Mouse (Mus musculus): ENCODE measurements around the gene Psenen.

Psenen gene

DNA sequence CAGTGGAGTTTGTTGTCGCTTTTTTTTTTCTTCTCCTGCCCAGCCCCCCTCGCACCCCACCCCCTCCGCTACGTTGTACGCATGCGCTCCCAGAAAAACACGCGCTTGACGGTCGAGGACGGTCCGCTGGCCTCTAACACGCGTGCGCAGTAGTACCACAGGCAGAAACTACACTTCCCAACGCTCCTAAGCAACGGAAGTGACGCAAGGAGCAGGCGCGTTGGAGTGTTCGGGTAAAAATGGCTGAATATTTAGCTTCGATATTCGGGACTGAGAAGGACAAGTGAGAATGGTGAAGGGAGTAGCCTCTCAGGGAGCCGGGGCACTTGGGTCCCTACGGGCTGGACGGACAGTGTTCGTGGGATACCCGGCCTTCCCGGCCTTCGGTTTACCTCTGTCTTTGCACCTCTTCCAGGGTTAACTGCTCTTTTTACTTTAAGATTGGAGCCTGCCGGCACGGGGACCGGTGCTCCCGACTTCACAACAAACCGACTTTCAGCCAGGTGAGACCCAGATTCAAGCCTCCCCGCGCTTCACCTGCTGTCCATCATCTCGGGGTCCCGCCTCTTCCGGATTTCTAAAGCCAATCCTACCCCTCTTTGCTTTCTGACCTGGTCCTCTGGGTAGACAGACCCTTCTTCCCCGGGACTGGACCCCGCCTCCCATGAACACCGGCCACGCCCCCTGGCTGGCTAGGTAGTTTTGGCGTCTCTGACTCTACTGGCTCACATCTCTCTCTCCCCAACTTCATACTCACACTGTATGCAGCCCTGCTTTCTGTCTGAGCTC is at the start of gene Psenen, which contains the start of the genes U2af1l4 and Gm49396:
Gene Psenen (minus strand): TSS at position 511 of the 789 bp plus-strand sequence.
Gene U2af1l4 (plus strand): TSS at position 185 of the 789 bp plus-strand sequence.
Gene Gm49396 (plus strand): TSS at position 228 of the 789 bp plus-strand sequence.
- DNase-seq (ENCODE audit: low spot score), result peak; percentile 100

DNA sequence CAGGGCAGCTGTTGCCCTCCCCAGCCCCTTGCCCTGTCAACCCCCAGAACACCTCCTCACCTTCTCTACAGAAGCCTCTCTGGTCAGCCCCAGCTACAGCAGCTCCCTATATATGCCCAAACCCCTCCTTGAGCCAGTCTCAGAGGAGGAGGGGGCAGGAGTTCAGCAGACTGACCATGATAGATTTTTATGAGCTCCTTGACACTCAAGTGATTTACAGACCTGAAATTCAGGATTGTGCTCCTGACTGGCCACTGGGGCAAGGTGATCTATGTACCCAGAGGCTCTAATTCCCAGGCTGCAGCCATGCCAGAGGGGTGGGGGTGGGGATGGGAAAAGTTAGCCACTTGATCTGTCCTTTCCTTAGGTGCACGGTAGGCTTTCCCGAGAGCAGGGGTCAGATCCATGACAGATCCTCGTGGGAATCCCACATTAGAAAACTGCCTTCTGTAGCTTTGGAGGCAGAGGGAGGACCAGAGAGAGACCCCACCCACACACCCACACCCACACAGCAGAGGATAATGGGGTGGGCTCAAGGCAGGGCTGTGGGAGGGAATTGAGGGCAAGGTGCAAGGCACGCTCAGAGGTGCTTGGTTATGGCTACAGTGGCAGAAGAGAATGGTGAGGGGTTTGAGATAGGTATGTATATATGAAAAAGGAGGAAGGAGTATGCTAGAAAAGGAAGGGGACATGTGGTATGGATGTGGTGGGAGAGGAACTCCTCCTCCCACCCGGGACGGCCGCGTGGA is 49.4 kb upstream of the Psenen start, which contains the start of gene Upk1a:
Gene Upk1a (minus strand): TSS at position 194 of the 749 bp plus-strand sequence.
- DNase-seq (ENCODE audit: low spot score), result no peak

DNA sequence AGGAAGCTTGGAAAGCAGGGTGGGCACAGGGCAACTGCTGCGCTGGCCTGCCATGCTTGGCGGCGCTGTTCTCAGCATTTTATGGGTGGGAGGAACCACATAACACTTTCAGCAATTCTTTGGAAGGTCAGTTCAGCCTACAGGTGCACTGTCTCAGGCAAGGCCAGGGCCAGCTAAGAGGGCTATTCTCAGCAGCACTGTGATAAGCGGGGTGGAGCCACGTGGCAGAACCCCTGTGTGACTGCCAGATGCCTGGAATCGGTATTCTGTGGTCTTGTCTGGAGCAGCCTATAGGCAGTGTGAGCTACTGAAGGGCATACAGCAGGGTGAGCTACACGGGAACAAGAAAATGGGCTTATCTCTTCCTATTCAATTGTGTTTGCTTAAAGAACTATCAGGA is 46.6 kb upstream of the Psenen start:
- no peak for DNase-seq (ENCODE audit: low spot score)

DNA sequence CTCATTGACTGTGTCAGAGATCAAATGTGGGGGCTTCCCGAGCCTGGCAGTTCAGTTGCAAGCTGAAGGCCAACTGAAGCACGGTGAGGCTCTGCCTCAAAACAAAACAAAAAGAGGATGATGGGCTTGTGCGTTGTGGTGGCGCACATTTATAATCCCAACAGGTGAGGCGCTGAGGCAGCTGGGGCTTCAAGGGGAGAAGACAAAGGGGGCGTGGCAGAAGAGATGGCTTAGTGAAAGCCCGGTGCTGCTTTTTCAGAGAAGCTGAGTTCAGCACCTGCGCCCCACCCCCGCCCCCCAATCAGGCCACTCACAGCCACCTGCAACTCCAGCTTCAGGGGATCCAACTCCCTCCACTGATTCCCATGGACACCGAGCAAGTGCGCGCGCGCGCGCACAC is 45.0 kb upstream of the Psenen start:
- DNase-seq (ENCODE audit: low spot score), result no peak

DNA sequence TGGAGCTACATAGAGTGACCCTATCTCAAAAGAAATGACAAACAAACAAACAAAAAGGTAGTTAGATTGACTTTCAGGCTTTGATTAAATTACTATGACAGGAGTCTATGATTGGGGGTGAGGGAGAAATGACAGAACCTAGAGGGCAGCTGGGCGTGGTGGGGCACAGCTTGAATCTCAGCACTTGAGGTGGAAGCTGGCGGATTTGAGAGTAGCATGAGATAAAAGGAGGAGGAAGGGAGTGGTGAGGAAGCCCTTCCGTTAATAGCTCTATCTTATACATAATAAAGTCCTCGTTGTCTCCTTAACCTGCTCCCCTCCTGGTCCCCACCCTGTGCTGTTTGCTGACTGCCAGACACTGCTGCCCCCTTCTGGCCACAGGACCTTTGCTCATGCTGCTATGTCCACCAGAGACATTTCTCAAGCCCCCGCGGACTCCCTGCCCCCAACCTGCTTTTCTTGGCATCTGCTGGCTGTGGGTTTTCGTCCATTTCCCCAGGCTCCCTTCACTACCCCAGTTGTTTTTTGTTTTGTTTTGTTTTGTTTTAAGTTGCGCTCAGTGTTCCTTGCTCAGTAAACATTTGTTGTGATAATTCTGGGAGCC is 44.4 kb upstream of the Psenen start:
- peak; percentile 69 for DNase-seq (ENCODE audit: low spot score)

- no peak for DNase-seq (ENCODE audit: low spot score)
These were observed 41.5 kb upstream of the Psenen start for GRCm38 (mm10) chr7:30604944-30605343.

- no peak for DNase-seq (ENCODE audit: low spot score)
These were observed 41.0 kb upstream of the Psenen start for GRCm38 (mm10) chr7:30604424-30604823.

DNA sequence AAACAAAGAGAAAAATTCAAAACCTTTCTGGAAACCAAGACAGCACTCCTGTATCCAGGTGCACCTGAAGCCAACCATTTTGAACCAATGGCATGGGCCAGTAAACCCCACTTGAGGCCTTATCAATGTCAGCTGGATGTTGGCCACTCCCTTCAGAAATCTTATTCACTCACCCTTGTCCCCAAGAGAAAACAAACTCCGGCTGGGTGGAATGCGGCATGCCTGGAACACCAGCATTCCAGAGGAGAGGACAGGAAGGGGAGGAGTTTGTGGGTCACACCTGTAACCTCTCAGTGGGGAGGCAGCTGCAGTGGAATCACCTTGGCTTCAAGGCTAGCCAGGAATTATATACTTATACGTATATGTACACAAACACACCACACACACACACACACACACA is 39.2 kb upstream of the Psenen start:
- DNase-seq (ENCODE audit: low spot score), result peak; percentile 27

GRCm38 (mm10) chr7:30600651-30601050 is 37.2 kb upstream of the Psenen start:
- no peak for DNase-seq (ENCODE audit: low spot score)

- DNase-seq (ENCODE audit: low spot score), result peak; percentile 88
These were observed 36.5 kb upstream of the Psenen start for GRCm38 (mm10) chr7:30599933-30600353.

GRCm38 (mm10) chr7:30598786-30599185 is 35.4 kb upstream of the Psenen start, which contains the start of gene Zbtb32:
TSS of gene Zbtb32 (minus strand) at chr7:30598909.
- no peak for DNase-seq (ENCODE audit: low spot score)

- DNase-seq (ENCODE audit: low spot score), result no peak
These were observed 33.4 kb upstream of the Psenen start for GRCm38 (mm10) chr7:30596811-30597210.

- no peak for DNase-seq (ENCODE audit: low spot score)
These were observed 32.7 kb upstream of the Psenen start for GRCm38 (mm10) chr7:30596093-30596492.

- no peak for DNase-seq (ENCODE audit: low spot score)
These were observed 31.1 kb upstream of the Psenen start for GRCm38 (mm10) chr7:30594510-30595024.

DNA sequence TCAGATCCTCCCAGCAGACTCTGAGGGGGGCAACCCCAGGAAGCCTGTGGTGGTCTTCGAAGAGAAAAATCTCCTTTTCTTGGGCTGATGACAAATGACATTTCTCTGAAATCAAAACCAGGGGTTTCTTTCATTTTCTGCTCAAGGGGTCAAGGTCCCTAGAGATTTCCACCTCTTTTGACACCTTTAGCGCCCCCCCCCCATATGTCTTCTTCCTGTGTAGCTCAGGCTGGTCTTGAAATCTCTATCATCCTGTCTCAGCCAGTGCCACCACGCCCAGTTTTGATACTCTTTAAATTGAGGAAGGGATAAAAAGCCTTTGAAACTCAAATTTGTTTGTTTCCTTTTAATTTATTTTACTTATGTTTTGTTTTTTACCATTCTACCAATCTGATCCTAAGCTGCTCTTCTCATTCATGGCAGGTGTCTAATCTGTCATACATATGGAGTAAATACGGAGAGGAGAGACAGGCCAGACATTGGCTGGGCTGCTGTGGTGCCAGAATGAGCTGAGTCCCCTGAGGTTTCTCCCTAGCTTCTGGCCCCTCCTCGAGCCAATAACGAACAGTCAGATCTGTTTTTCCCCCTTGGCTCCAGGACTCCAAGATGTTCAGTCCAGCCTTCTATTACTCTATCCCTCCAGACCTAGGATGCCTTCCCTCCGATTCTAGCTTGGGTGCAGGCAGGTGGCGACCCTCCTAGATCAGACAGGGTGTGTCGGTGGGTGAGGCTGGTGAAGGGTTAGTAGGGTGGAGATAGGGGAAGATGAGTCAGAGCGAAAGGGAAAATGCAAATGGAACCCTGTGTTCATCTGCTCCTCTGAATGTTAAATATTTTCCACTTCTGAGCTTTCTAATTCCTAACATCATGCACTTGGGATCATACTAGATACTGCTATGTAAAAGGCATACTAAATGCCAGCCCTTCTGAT is 30.4 kb upstream of the Psenen start:
- DNase-seq (ENCODE audit: low spot score), result no peak

GRCm38 (mm10) chr7:30592772-30593423 is 29.5 kb upstream of the Psenen start:
- no peak for DNase-seq (ENCODE audit: low spot score)

GRCm38 (mm10) chr7:30591605-30591951 is 28.2 kb upstream of the Psenen start:
- no peak for DNase-seq (ENCODE audit: low spot score)

DNA sequence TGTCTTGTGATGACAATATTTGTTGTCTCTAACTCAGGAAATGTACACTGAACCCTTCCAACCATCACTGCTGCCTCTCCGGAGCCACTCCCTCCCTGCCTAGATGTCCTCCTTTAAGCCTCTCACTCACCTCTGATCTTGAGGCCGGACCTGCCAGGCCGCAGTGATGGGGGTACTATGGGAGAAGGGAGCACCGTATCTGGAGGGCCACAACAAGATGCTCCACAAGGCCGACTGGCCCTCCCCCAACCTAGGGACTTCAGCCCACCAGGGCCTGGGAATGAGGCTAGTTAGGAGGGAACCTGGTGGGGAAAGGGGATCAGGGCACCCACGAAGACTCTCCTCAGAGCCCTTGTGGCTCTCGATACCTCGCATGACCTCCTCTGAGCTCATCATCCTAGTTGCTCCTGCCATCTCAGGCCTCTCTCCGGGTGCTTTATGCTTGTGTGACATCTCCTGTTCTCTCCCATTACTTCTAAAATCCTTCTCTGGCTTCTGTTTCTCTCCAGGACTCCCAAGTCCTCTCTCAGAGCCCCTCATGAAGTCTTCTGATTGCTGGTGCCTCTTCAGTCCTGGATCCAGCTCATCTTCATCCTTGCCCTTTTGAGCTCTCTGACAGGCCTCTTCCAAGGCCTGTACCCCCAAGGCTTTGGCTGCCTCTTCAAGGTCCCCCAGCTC is 27.6 kb upstream of the Psenen start:
- no peak for DNase-seq (ENCODE audit: low spot score)

DNA sequence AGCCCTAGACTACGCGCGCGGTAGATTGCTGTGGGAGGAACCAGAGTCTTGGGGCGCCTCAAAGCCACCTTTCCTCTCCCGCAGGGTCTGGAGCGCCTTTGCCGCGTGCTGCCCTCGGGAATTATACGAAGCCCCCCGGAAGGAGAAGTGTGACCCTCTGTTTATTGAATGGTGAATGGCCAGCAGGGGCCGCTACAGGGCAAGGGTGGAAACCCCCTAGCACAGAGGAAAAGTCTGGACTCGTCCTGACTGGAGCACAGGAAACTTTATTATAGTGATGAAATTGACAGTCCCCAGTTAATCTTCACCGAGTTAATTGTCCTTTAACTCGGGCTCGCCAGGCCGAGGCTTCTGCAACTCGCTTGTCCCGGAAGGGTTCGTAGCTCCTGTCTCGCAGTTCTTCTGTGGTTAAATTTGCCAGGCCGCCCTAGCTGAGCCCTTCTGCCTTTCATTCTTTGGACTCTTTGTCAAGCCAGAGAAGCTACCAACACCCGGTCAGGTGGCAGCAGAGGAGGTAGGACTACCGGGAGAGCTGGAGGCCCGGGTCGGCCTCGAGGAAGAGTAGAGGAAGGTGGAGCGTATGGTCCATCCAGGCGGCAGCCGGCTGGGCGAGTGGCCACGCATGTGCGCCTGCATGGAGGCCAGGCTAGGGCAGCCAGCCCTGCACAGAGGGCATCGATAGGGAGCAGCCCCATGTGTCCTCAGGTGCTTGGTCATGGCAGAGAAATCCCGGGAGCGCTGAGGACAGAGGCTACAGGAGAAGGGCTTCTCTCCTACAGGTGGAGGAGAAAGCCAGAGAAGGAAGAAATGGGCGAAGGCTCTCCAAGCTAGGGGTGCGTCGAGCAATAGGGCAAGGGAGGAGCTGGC is 26.2 kb upstream of the Psenen start:
- DNase-seq (ENCODE audit: low spot score), result peak; percentile 94

Measured in embryo, embryonic 10.5 days (tissue).